In genomic region chr1:172614654-172615053, GRCm38 (mm10) we compare ENCODE assay signal across 30 mouse cellular contexts. TPM values are rescaled to one million over a fixed set of nuclear protein-coding genes. Genes with fewer than 3 reads are reported as not detected.
DNase-seq lines count a peak whose midpoint lies in the region; ATAC-seq and TF ChIP-seq lines count a peak whose summit lies in the region.
"Had no signal": no experiment of that assay in that cellular context is flagged by ENCODE, and none has a peak within 500 bp of the region (broad histone marks: within the 10 kb centered on the region; RNA-seq: fewer than 3 reads in every experiment).

No protein-coding gene starts in this region.

- WGBS in heart, embryonic 10.5 days: 86% methylated on average over 10 of the region's 10 CpGs
- 55% methylated on average over 10 of the region's 10 CpGs for WGBS in kidney, embryonic 15.5 days
- WGBS in kidney, postnatal 0 days: 54% methylated on average over 10 of the region's 10 CpGs
- WGBS in limb, embryonic 10.5 days: 93% methylated on average over 10 of the region's 10 CpGs

- peak overlapping the region; percentile 31; the same call in 1 of the 2 replicates for H3K4me2 ChIP-seq in kidney, embryonic 15.5 days
- H3K4me2 ChIP-seq in kidney, postnatal 0 days (ENCODE audit: low read length): no peak overlapping the region
- H3K4me2 ChIP-seq: embryonic facial prominence, embryonic 13.5 days; embryonic facial prominence, embryonic 15.5 days; forebrain, embryonic 13.5 days had no signal

- H3K9ac ChIP-seq in kidney, embryonic 15.5 days: no peak overlapping the region
- H3K9ac ChIP-seq in kidney, postnatal 0 days (ENCODE audit: low read depth, low read length): no peak overlapping the region
- H3K9ac ChIP-seq: embryonic facial prominence, embryonic 13.5 days; embryonic facial prominence, embryonic 15.5 days; forebrain, embryonic 13.5 days had no signal

- peaks cover 8% of the 10 kb centered on the region; the same call in 1 of the 2 replicates for H3K4me1 ChIP-seq in heart, embryonic 10.5 days
- peaks cover 28% of the 10 kb centered on the region for H3K4me1 ChIP-seq in kidney, embryonic 15.5 days
- H3K4me1 ChIP-seq in kidney, postnatal 0 days (replicated peaks; ENCODE audit: insufficient read depth, low read length): 0 out of 2 replicates have a peak, but pooled peaks cover 7% of the 10 kb centered on the region
- H3K4me1 ChIP-seq in limb, embryonic 10.5 days: peaks cover 22% of the 10 kb centered on the region

- no peaks in the 10 kb centered on the region for H3K36me3 ChIP-seq in heart, embryonic 10.5 days
- H3K36me3 ChIP-seq in kidney, embryonic 15.5 days: no peaks in the 10 kb centered on the region
- no peaks in the 10 kb centered on the region for H3K36me3 ChIP-seq in kidney, postnatal 0 days (ENCODE audit: insufficient read depth, low read length)
- H3K36me3 ChIP-seq in limb, embryonic 10.5 days: no peaks in the 10 kb centered on the region
- H3K36me3 ChIP-seq: embryonic facial prominence, embryonic 13.5 days; embryonic facial prominence, embryonic 15.5 days; forebrain, embryonic 10.5 days had no signal

- peak; percentile 48 for ATAC-seq in kidney, embryonic 15.5 days (replicated peaks; ENCODE audit: low FRiP score)
- ATAC-seq in kidney, postnatal 0 days (replicated peaks; ENCODE audit: low FRiP score, low read depth): peak; percentile 55; the same call in 1 of the 2 replicates
- ATAC-seq: forebrain, embryonic 13.5 days; forebrain, embryonic 16.5 days had no signal

- no peak for TF ChIP-seq CTCF in kidney, postnatal 0 days (IDR thresholded peaks at IDR 0.05; ENCODE audit: low read depth)

- H3K27ac ChIP-seq in heart, embryonic 10.5 days: no peak overlapping the region
- peak overlapping the region; percentile 18; the same call in 1 of the 2 replicates for H3K27ac ChIP-seq in kidney, embryonic 15.5 days
- H3K27ac ChIP-seq in kidney, postnatal 0 days: no peak overlapping the region
- no peak overlapping the region for H3K27ac ChIP-seq in limb, embryonic 10.5 days
- H3K27ac ChIP-seq: embryonic facial prominence, embryonic 13.5 days; embryonic facial prominence, embryonic 15.5 days; forebrain, embryonic 10.5 days; forebrain, embryonic 13.5 days had no signal

- no peak overlapping the region for H3K4me3 ChIP-seq in heart, embryonic 10.5 days
- no peak overlapping the region for H3K4me3 ChIP-seq in kidney, embryonic 15.5 days (replicated peaks)
- H3K4me3 ChIP-seq in kidney, postnatal 0 days (replicated peaks; ENCODE audit: low read depth, low read length): no peak overlapping the region
- no peak overlapping the region for H3K4me3 ChIP-seq in limb, embryonic 10.5 days
- H3K4me3 ChIP-seq: embryonic facial prominence, embryonic 13.5 days; embryonic facial prominence, embryonic 15.5 days; erythroblast, embryonic 14.5 days; forebrain, embryonic 10.5 days; forebrain, embryonic 13.5 days had no signal

- peaks cover 6% of the 10 kb centered on the region; the same call in 1 of the 2 replicates for H3K27me3 ChIP-seq in heart, embryonic 10.5 days (ENCODE audit: insufficient read depth, poor library complexity, severe bottlenecking)
- H3K27me3 ChIP-seq in kidney, embryonic 15.5 days: 0 out of 2 replicates have a peak, but pooled peaks cover 4% of the 10 kb centered on the region
- H3K27me3 ChIP-seq in kidney, postnatal 0 days (ENCODE audit: insufficient read depth, low read length): no peaks in the 10 kb centered on the region
- no peaks in the 10 kb centered on the region for H3K27me3 ChIP-seq in limb, embryonic 10.5 days (ENCODE audit: low read depth, poor library complexity, severe bottlenecking)
- H3K27me3 ChIP-seq: embryonic facial prominence, embryonic 13.5 days; embryonic facial prominence, embryonic 15.5 days; forebrain, embryonic 13.5 days had no signal

- DNase-seq in heart, adult 11 months: peak; percentile 74
- DNase-seq in heart, embryonic 10.5 days (ENCODE audit: low spot score): no peak
- no peak for DNase-seq in kidney, postnatal 14 days
- DNase-seq in kidney, postnatal 0 days (ENCODE audit: low spot score): peak; percentile 72
- DNase-seq in kidney, postnatal 25 days: no peak
- DNase-seq in limb, embryonic 10.5 days (ENCODE audit: low spot score): peak; percentile 20
- DNase-seq in gastrocnemius, postnatal 10 days: no peak
- DNase-seq: adrenal gland, adult 2 months; adrenal gland, postnatal 10 days; adrenal gland, postnatal 25 days; cerebellum, adult 11 months; cerebellum, adult 18-20 months; cerebellum, adult 8-10 months; cerebellum, adult 9-11 months; cerebellum, postnatal 14 days; cerebellum, postnatal 36 days; embryo, embryonic 11 days had no signal

- H3K9me3 ChIP-seq in heart, embryonic 10.5 days: no peaks in the 10 kb centered on the region
- no peaks in the 10 kb centered on the region for H3K9me3 ChIP-seq in kidney, embryonic 15.5 days (replicated peaks)
- H3K9me3 ChIP-seq in kidney, postnatal 0 days (replicated peaks; ENCODE audit: low read length): no peaks in the 10 kb centered on the region
- no peaks in the 10 kb centered on the region for H3K9me3 ChIP-seq in limb, embryonic 10.5 days (replicated peaks)
- H3K9me3 ChIP-seq: embryonic facial prominence, embryonic 13.5 days; embryonic facial prominence, embryonic 15.5 days; forebrain, embryonic 10.5 days; forebrain, embryonic 13.5 days had no signal

RNA-seq across cellular contexts. Expression of gene Fcrl6, which starts 12.3 kb away (rescaled TPM):
- not detected in 2 replicates for polyA plus RNA-seq in heart, embryonic 10.5 days (2016; fragmentation: Nextera tagmentation; extraction: Ambion mirVana)
- polyA plus RNA-seq in kidney, embryonic 15.5 days (2015; fragmentation: Nextera tagmentation; extraction: Ambion mirVana): not detected in 2 replicates
- polyA plus RNA-seq in kidney, postnatal 0 days (2015; fragmentation: Nextera tagmentation; extraction: Ambion mirVana): not detected in 2 replicates
- polyA plus RNA-seq in limb, embryonic 10.5 days (2016; fragmentation: Nextera tagmentation; extraction: Ambion mirVana): 0.21 and 0.58 TPM in 2 replicates
- not detected for total RNA-seq in gastrocnemius, postnatal 10 days (2021)
- total RNA-seq: adrenal gland, adult 2 months; adrenal gland, postnatal 10 days; adrenal gland, postnatal 25 days; adrenal gland, postnatal 4 days; common myeloid progenitor, adult 5-6 weeks; ES-E14; MEL had no signal
- polyA plus RNA-seq: adrenal gland, adult 2 months; C2C12; erythroblast, embryonic 14.5 days; forebrain, embryonic 13.5 days; forebrain, embryonic 16.5 days had no signal

RNA-seq across cellular contexts. Expression of gene Dusp23, which starts 18.1 kb away (rescaled TPM):
- polyA plus RNA-seq in heart, embryonic 10.5 days (2016; fragmentation: Nextera tagmentation; extraction: Ambion mirVana): 9.2 and 10.5 TPM in 2 replicates
- polyA plus RNA-seq in kidney, embryonic 15.5 days (2015; fragmentation: Nextera tagmentation; extraction: Ambion mirVana): 15.4 and 17.2 TPM in 2 replicates
- 27.0 and 27.4 TPM in 2 replicates for polyA plus RNA-seq in kidney, postnatal 0 days (2015; fragmentation: Nextera tagmentation; extraction: Ambion mirVana)
- polyA plus RNA-seq in limb, embryonic 10.5 days (2016; fragmentation: Nextera tagmentation; extraction: Ambion mirVana): 8.6 and 12.0 TPM in 2 replicates
- 10 to 100 TPM; 15.7 to 17.7 TPM for total RNA-seq in gastrocnemius, postnatal 10 days (2021)
- polyA plus RNA-seq: erythroblast, embryonic 14.5 days had no signal

RNA-seq across cellular contexts. Expression of gene Slamf8, which starts 24.3 kb away (rescaled TPM):
- polyA plus RNA-seq in heart, embryonic 10.5 days (2016; fragmentation: Nextera tagmentation; extraction: Ambion mirVana): not detected in 2 replicates
- polyA plus RNA-seq in kidney, embryonic 15.5 days (2015; fragmentation: Nextera tagmentation; extraction: Ambion mirVana): 0.10 and 0.17 TPM in 2 replicates
- polyA plus RNA-seq in kidney, postnatal 0 days (2015; fragmentation: Nextera tagmentation; extraction: Ambion mirVana): 0.16 and 0.18 TPM in 2 replicates
- polyA plus RNA-seq in limb, embryonic 10.5 days (2016; fragmentation: Nextera tagmentation; extraction: Ambion mirVana): 0.11 TPM in 1 of 2 replicates, not detected in the other
- total RNA-seq in gastrocnemius, postnatal 10 days (2021): not detected
- total RNA-seq: common myeloid progenitor, adult 5-6 weeks; ES-E14; MEL had no signal
- polyA plus RNA-seq: C2C12; embryonic facial prominence, embryonic 11.5 days; embryonic facial prominence, embryonic 15.5 days; erythroblast, embryonic 14.5 days; forebrain, embryonic 10.5 days; forebrain, embryonic 13.5 days; forebrain, embryonic 16.5 days had no signal

RNA-seq across cellular contexts. Expression of gene Vsig8, which starts 58.9 kb away (rescaled TPM):
- polyA plus RNA-seq in heart, embryonic 10.5 days (2016; fragmentation: Nextera tagmentation; extraction: Ambion mirVana): 0.12 TPM in 1 of 2 replicates, not detected in the other
- 0.57 and 0.59 TPM in 2 replicates for polyA plus RNA-seq in kidney, embryonic 15.5 days (2015; fragmentation: Nextera tagmentation; extraction: Ambion mirVana)
- polyA plus RNA-seq in kidney, postnatal 0 days (2015; fragmentation: Nextera tagmentation; extraction: Ambion mirVana): 1.0 and 1.6 TPM in 2 replicates
- polyA plus RNA-seq in limb, embryonic 10.5 days (2016; fragmentation: Nextera tagmentation; extraction: Ambion mirVana): 0.13 TPM in 1 of 2 replicates, not detected in the other
- not detected for total RNA-seq in gastrocnemius, postnatal 10 days (2021)
- total RNA-seq: common myeloid progenitor, adult 5-6 weeks; MEL had no signal
- polyA plus RNA-seq: C2C12; embryonic facial prominence, embryonic 11.5 days; erythroblast, embryonic 14.5 days; forebrain, embryonic 10.5 days had no signal

Comparison
In these comparisons a context has a peak if more than half of its experiments do, and no peak if none do; other contexts are left out.
1. DNase-seq: peak in heart, adult 11 months (single experiment), kidney, postnatal 0 days (single experiment) and limb, embryonic 10.5 days (single experiment); none in heart, embryonic 10.5 days (single experiment), kidney, postnatal 14 days (single experiment), kidney, postnatal 25 days (0 of 2) and gastrocnemius, postnatal 10 days (single experiment).